Mouse (Mus musculus): ENCODE data around the gene Gm2663.
"Not testable (repeated sequence)": the region's sequence is repeated elsewhere in the genome, so short reads cannot be mapped to it uniquely, and the experiment has no call there.

DNA sequence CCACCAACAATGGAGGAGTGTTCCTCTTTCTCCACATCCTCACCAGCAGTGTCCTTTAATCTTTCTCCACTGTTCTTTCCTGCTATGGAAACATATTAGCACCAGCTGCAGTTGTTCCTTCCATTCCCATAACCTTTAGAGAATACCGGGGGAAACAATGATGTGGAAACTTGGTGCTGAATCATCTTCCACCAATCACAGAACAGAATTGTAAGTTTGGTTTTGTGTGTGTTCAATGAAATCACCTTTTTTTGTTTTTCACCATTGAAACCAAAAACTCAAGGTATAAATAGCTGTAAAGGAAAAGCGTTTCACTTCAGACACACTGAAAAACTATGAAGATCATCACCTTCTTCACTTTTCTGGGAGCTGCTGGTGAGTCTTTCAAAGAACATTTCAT, 34.8 kb downstream of the Gm2663 start, which contains the start of gene 1810009J06Rik:
- not testable (repeated sequence) for TF ChIP-seq CTCF (IDR thresholded peaks at IDR 0.05; ENCODE audit: control insufficient read depth, insufficient read depth, insufficient read length); USF1 (IDR thresholded peaks at IDR 0.05; ENCODE audit: low read depth); MAX (IDR thresholded peaks at IDR 0.05); MYOD1 (IDR thresholded peaks at IDR 0.05; ENCODE audit: control insufficient read depth, insufficient read length, low read depth)

Data from C2C12 (cell line).